Mouse (Mus musculus) adipocyte (in vitro differentiated cells): Measurements from ENCODE around the gene Ing1.

Source experiments
- DNase-seq: peaks from one replicate; pipeline ENCODE4 v3.0.0-alpha.2; 2016; ENCODE audit warnings: low spot score

Ing1 gene

DNA sequence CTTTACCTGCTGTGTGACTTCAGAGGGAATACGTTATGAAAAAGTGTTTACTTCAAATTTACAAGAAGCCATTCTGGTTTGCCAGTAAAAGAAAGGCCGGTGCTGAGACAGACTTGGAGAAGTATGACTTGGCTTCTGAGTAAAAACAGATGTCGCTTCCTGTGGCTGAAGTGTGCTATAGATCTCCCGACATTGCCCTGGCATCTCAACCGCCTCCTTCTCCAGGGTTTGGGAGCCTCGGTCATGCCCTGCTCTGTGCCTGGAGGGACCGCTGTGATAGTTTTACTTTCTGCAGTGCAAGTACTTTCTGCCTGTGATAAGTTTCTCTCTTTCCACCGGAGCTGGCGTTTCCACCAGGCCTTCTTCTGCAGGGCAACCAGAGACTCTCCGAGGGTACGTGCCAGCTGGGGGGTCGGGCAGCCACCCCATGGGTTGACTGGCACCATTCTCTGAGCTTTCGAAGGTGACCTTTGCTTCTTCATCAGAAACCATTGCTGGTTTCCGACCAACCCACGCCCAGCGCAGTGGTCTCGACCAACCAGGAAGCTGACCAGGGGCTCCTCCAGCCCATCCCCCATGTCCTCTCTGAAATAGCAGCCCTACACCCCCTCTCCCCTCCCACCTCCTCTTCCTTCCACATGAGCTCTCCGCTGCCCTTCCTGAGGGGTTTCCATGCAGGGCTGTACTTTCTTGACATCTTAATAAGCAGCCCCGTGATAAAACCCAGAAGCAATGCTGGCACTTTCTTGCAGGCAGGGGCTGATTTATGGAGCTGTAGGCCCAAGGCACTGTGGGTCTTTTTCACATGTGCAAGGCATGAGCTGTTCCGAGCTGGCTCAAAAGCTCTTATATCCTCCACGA lies 30.4 kb downstream of the Ing1 start:
- no peak for DNase-seq

DNA sequence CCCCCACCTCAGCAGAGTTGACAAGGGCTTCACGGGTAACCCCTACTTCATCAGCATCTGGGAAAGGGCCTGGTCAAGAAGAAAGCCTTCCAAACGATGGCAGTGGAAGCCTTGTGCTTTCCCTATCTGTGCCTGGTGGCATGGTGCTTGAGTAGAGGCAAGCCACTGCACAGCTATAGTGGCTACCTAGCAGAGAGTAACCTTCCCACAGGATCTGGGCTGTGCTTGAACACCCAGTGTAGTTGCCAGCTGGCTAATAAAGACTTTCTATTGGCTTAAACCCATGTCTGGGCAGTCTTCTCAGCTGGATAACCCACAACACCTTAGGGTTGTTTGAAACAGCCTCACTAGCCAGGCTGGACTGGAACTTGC lies 31.0 kb downstream of the Ing1 start:
- no peak for DNase-seq

- DNase-seq: no peak
These were observed 36.5 kb downstream of the Ing1 start for GRCm38 (mm10) chr8:11591837-11592236.

GRCm38 (mm10) chr8:11592296-11592695 lies 36.9 kb downstream of the Ing1 start:
- DNase-seq: no peak

DNA sequence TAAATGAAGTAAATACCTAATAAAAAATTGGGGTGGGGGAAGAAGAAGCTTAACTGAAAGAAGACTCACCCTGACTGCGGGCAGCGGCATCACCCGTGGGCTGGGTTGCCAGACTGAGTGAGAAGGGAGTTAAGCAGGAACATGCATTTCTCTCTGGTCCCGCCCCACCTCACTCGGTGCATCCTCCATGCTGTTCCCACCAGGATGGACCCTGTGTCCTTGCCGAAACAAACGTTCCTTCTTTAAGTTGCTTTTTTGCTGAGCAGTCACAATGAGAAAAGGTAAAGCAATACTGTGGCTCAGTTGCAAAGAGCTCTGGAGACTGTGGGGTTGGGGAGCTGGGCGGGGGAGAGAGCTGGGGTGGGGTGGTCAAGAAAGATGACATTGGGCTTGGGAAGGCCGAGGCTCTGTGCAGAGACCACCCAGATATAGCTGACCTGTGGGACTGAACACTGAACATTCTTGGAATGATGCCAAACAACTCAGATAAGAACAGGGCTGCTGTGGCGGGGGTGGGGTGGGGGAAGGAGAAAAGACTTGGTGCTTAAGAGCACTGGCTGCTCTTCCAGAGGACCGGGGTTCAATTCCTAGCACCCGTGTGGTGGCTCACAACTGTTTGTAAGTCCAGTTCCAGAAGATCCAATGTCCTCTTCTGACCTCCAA lies 38.0 kb downstream of the Ing1 start:
- DNase-seq: no peak

- DNase-seq: peak; percentile 54
These were observed 45.1 kb downstream of the Ing1 start for GRCm38 (mm10) chr8:11600301-11600951.

DNA sequence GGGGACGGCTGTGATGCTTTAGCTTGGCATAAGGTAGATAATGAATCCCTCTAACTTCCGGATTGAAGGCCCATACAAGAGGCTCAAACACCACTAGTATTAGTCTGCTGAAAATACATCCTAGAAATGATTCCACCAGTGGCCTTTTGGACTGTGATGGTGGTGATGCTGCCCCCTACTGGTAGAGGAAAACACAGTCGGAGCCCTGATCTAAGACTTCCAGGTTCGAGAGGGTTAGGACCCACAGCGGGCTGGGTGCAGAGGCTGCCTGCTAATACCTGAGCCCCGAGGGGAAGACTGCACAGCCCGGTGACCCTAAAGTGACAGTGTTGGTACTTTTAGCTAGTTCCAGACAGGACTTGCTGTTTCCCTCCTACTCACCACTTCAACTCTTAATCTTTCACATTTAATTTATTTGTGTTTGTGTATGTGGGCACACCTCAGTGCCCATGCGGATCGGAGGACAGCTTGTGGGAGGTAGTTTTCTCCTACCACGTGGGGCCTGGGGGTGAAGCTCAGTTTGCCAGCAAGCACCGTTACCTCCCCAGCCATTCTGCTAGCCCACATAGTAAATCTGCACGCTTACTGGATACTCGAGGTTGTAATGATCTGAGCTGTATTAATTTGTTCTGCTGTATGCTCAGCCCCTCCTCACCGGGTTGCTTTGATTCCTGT lies 46.8 kb downstream of the Ing1 start:
- peak; percentile 79 for DNase-seq

GRCm38 (mm10) chr8:11608848-11609247 lies 53.5 kb downstream of the Ing1 start:
- DNase-seq: no peak
